Mouse (Mus musculus) olfactory bulb, adult 2 months (tissue): ENCODE results near the gene Pcsk6.

Experiments
- CTCF ChIP-seq: fragments of 200-500 bp; IDR thresholded peaks from 2 replicates; pipeline ENCODE4 v1.5.1; 2012; ENCODE audit warnings: low read depth, mild to moderate bottlenecking, low read length, moderate library complexity; ENCODE audit not compliant: insufficient read depth
- POLR2A ChIP-seq: fragments of 200-500 bp; IDR thresholded peaks from 2 replicates; pipeline ENCODE4 v1.6.1; 2012; ENCODE audit warnings: mild to moderate bottlenecking, low read depth, low read length, moderate library complexity; ENCODE audit not compliant: insufficient read depth

- TF ChIP-seq CTCF = no peak
- no peak for TF ChIP-seq POLR2A
Measured at GRCm38 (mm10) chr7:65929398-65929797, 67.9 kb downstream of the Pcsk6 start.
